Mouse (Mus musculus) kidney, embryonic 15.5 days (tissue): ENCODE measurements around the gene Rad50. TPM values are rescaled to one million over a fixed set of nuclear protein-coding genes. Genes with fewer than 3 reads are reported as not detected.

Experiments
- ATAC-seq: fragments of 200-750 bp; cut with Nextera tagmentation; replicated peaks from 2 replicates; pipeline ENCODE4 v1.8.0; 2017; ENCODE audit warnings: moderate TSS enrichment; ENCODE audit not compliant: low FRiP score
- H3K27ac ChIP-seq: fragments of 300-500 bp; sonication (generic); 2 replicates; pipeline ENCODE4 v1.5.1; 2015; ENCODE audit warnings: mild to moderate bottlenecking, inconsistent platforms
- H3K27me3 ChIP-seq: fragments of 300-500 bp; sonication (generic); 2 replicates; pipeline ENCODE4 v1.6.1; 2015; ENCODE audit warnings: inconsistent platforms
- H3K36me3 ChIP-seq: fragments of 300-500 bp; sonication (generic); 2 replicates; pipeline ENCODE4 v1.6.1; 2015; ENCODE audit warnings: inconsistent platforms
- H3K4me1 ChIP-seq: fragments of 300-500 bp; sonication (generic); 2 replicates; pipeline ENCODE4 v1.6.1; 2015; ENCODE audit warnings: inconsistent platforms
- H3K4me2 ChIP-seq: fragments of 300-500 bp; sonication (generic); 2 replicates; pipeline ENCODE4 v1.6.1; 2015; ENCODE audit warnings: moderate library complexity, mild to moderate bottlenecking, inconsistent platforms
- H3K4me3 ChIP-seq: fragments of 300-500 bp; sonication (generic); replicated peaks from 2 replicates; pipeline ENCODE4 v1.5.1; 2015; ENCODE audit warnings: mild to moderate bottlenecking, inconsistent platforms
- H3K9ac ChIP-seq: fragments of 300-500 bp; sonication (generic); 2 replicates; pipeline ENCODE4 v1.6.1; 2015; ENCODE audit warnings: mild to moderate bottlenecking, inconsistent platforms
- H3K9me3 ChIP-seq: fragments of 300-500 bp; sonication (generic); replicated peaks from 2 replicates; pipeline ENCODE4 v1.6.1; 2016; ENCODE audit warnings: inconsistent platforms
- WGBS: fragments of 180-500 bp; shearing (Covaris S2); methylation state at CpG from one replicate; pipeline ENCODE4 v1.1.7; 2015; ENCODE audit warnings: mixed read lengths; 5-methylcytosine and 5-hydroxymethylcytosine counted together
- polyA plus RNA-seq: library from polyadenylated mRNA; unstranded; fragments of >200 nt; fragmentation: Nextera tagmentation; extraction: Ambion mirVana; gene quantifications from 2 replicates; pipeline ENCODE4 v1.2.1, GENCODE M21; 2015

Gene Rad50
- polyA plus RNA-seq, 1 experiment from 2014 or later = 27.2 TPM

DNA sequence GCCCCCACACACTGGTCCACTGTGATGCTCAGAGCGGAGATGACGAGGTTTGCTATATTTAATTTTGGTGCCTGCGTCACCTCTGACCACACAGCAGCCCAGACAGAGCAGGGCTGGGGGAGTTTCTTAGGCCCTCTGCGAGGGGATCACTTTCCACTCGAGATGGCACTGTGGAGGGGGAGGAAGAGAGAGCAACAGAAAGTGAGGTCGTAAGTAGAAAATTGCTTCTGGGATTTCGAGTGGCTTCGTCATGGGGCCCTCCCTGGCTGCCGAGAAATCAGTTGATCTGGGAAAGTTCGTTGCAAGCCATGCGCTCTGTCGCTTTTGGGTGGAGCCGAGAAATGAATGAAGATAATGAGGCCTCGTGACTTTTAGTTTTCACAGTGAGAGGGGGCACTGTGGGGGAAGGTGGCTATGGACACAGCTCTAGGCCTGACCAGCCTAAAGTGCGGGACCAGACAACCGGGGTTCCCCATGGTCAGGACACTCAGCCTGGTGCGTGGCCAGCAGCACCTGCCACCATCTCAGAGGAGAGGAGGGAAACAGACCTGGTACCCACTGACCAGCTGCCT is 80.2 kb downstream of the Rad50 start:
- H3K27ac ChIP-seq = no peak overlapping the region
- no peak overlapping the region for H3K4me2 ChIP-seq
- WGBS = 53% methylated on average over 17 of the region's 17 CpGs
- no peaks in the 10 kb centered on the region for H3K9me3 ChIP-seq
- no peak overlapping the region for H3K4me3 ChIP-seq
- H3K36me3 ChIP-seq = no peaks in the 10 kb centered on the region
- H3K27me3 ChIP-seq = 0 out of 2 replicates have a peak, but pooled peaks cover 3% of the 10 kb centered on the region
- ATAC-seq = no peak
- H3K4me1 ChIP-seq = peaks cover 4% of the 10 kb centered on the region; the same call in 1 of the 2 replicates
- no peak overlapping the region for H3K9ac ChIP-seq

DNA sequence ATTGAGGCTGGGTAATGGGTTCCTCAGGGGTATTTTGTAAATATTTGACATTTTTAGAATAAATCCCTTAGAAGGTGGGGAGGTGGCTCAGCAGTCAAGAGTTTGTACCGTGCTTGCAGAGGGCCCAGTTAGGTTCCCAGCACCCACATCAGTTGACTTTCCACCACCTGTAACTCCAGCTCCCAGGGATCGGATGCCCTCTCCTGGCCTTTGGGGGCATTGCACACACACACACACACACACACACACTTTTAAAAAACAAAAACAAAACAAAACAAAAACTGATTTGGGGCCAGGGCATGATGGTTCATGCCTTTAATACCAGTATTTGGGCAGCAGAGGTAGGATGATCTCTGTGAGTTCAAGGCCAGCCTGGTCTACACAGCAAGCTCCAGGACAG is 83.0 kb downstream of the Rad50 start:
- WGBS = 94% methylated on average over 2 of the region's 2 CpGs
- no peak for ATAC-seq
- Histone ChIP-seq H3K27ac (no peak overlapping the region), H3K4me2 (no peak overlapping the region), H3K9me3 (no peaks in the 10 kb centered on the region), H3K36me3 (no peaks in the 10 kb centered on the region), H3K9ac (no peak overlapping the region), H3K4me3 (no peak overlapping the region), H3K4me1 (peaks cover 4% of the 10 kb centered on the region; the same call in 1 of the 2 replicates), H3K27me3 (0 out of 2 replicates have a peak, but pooled peaks cover 3% of the 10 kb centered on the region)

DNA sequence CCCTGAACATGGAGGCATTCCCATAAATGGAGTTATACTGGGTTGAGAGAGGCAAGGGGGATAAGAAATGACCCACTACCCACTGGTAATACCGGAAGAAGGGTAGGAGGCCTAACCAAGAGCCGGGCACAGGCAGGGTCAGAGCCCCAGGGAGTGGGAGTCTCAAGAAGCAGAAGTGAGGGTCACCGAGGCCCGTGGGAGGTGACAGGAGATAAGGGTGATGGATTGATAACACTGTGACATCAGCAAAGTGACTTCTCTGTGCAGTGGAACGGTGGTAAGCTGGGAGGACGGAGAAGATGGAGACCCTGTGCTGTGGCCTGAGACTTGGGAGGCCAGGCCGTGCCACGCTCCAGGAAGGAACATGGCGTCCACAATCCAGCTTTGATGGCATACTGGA is 83.5 kb downstream of the Rad50 start:
- 74% methylated on average over 9 of the region's 9 CpGs for WGBS
- H3K27me3 ChIP-seq = 0 out of 2 replicates have a peak, but pooled peaks cover 3% of the 10 kb centered on the region

DNA sequence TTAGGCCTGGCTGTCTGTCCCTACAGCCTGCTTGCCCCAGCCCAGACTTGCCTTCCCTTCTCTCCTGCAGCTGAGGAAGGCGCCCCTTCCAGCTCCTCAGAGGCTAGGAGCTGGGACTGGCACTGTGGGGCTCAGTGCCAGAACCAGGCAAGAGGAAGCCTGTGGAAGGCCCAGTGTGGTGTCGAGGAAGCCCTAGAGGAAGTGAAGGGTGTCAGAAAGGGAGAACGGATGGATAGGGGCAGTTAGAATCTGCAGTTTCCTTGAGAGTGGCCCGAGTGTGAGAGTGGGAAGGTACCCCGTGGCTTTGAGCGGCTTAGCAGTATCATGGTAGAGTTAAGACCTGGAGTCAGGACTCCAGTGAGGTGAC is 84.7 kb downstream of the Rad50 start:
- Histone ChIP-seq H3K27me3 (0 out of 2 replicates have a peak, but pooled peaks cover 3% of the 10 kb centered on the region), H3K4me2 (no peak overlapping the region), H3K9ac (no peak overlapping the region), H3K27ac (no peak overlapping the region), H3K4me1 (peaks cover 4% of the 10 kb centered on the region; the same call in 1 of the 2 replicates), H3K4me3 (no peak overlapping the region), H3K9me3 (no peaks in the 10 kb centered on the region), H3K36me3 (no peaks in the 10 kb centered on the region)
- no peak for ATAC-seq
- WGBS = 73% methylated on average over 6 of the region's 6 CpGs

More for the DNA sequence above, 83.5 kb downstream of the Rad50 start:
- Histone ChIP-seq H3K9me3 (no peaks in the 10 kb centered on the region), H3K4me1 (peaks cover 4% of the 10 kb centered on the region; the same call in 1 of the 2 replicates), H3K4me3 (no peak overlapping the region), H3K9ac (no peak overlapping the region), H3K27ac (no peak overlapping the region), H3K36me3 (no peaks in the 10 kb centered on the region), H3K4me2 (no peak overlapping the region)
- ATAC-seq = no peak

DNA sequence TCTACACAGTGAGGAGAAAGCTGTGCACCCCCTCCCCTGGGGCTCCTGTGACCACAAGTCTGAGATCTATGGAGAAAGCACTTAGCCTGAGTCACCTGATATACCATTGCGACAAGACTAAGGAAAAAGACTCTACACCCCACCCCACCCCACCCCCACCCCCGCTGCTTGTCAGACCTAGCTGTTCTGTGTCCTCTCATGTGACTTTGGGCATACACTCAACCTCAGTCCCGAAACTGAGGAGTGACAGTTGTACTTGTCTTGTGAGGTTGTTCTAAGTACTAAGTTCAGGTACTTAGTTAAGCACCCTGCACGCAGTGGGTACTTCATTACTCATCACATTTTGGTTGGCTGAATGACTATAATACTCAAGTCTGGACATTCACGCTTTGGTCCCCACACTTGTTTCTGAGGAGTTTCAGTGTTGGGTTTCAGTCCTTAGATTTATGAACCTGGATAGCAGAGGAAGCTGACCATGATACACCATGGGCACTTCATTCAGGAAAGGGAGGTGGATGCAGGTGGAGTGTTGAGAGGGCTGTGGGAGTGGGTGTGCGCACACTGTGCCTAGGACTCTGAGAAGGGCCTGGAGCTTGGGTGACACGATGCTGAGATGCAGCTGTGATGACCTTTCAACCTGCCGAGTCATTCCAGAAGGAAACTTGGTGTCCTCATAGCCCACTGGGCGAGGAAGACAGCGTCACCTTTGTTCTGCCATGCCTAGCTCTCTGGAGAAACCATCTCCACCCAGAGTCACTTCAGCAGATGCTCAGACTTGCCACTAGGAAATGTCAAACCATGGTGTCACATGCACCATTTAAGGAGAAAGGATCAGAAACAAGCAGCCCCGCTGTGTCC is 85.3 kb downstream of the Rad50 start:
- Histone ChIP-seq H3K4me1 (no peaks in the 10 kb centered on the region), H3K4me2 (no peak overlapping the region), H3K36me3 (no peaks in the 10 kb centered on the region), H3K27me3 (no peaks in the 10 kb centered on the region), H3K9ac (no peak overlapping the region), H3K9me3 (no peaks in the 10 kb centered on the region), H3K27ac (no peak overlapping the region), H3K4me3 (no peak overlapping the region)
- WGBS = 76% methylated on average over 11 of the region's 11 CpGs
- ATAC-seq = no peak

DNA sequence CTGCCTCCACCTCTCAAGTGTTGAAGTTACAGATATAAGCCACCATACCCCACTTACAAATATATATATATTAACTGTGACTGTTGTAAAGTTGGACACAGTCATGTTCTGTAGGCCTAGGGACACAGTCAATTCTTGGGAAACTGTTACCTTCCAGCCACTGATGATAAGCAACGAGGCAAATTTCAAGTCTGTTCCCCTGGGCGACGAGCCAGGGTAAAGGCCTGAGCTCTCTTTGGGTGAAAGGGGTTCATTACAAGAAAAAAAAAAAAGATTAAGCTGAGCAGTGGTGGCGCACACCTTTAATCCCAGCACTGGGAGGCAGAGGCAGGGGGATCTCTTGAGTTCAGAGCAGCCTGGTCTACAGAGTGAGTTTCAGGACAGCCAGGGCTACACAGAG is 87.0 kb downstream of the Rad50 start:
- H3K9ac ChIP-seq = no peak overlapping the region
- H3K9me3 ChIP-seq = no peaks in the 10 kb centered on the region
- ATAC-seq = no peak
- no peaks in the 10 kb centered on the region for H3K36me3 ChIP-seq
- no peaks in the 10 kb centered on the region for H3K4me1 ChIP-seq
- H3K4me2 ChIP-seq = no peak overlapping the region
- 93% methylated on average over 4 of the region's 4 CpGs for WGBS
- H3K27ac ChIP-seq = no peak overlapping the region
- H3K27me3 ChIP-seq = no peaks in the 10 kb centered on the region
- no peak overlapping the region for H3K4me3 ChIP-seq

DNA sequence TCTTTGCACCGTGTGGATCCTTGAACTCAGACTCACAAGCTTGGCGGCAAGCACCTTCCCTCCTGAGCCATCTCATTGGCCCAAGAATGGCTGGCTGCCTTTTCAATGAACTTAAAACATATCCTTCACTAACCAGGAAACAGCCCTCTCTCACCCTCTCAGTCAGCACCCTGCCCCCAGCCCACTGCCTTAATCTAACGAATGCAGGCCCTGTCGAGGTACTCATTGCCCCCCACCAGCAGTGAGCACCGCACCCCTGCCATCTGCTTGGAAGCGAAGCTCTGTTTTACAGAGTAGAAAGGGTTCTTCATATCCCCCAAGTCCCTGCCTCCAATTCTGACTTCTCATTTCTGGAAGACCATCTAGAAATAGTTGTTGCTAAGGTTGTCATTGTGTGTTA is 87.7 kb downstream of the Rad50 start:
- ATAC-seq = no peak
- 69% methylated on average over 6 of the region's 6 CpGs for WGBS
- Histone ChIP-seq H3K27ac (no peak overlapping the region), H3K4me2 (no peak overlapping the region), H3K4me1 (no peaks in the 10 kb centered on the region), H3K27me3 (no peaks in the 10 kb centered on the region), H3K9me3 (no peaks in the 10 kb centered on the region), H3K4me3 (no peak overlapping the region), H3K36me3 (no peaks in the 10 kb centered on the region), H3K9ac (no peak overlapping the region)

DNA sequence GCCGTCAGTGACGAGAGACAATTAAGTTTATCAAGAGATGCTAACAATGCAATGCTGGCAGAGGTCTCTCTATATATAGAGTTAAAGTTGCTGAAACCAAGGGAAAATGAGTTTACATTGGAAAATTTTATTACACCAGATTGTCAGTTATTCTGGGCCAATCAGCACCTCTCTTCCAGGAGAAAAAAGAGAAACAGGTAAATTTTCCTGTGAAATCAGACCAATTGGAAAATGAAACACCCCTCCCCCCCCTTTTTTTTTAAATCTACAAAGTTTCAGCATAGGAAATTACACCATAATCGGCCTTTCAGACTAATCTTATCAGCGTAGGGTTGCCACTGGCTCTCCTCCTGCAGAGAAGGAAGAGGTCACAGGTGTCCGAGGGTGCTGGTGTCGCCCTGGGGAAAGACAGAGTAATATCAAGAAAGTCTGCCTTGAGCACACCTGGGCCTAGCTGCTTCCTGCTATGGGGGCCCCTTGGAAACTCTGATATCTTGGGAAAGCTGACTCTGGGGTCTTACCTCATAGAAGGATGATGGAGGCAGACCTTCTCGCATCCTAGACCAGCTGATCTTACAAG is 88.4 kb downstream of the Rad50 start, which contains the start of gene Il4:
Il4 (minus strand) TSS at position 51 of the 580 bp plus-strand sequence.
- 82% methylated on average over 7 of the region's 7 CpGs for WGBS
- no peaks in the 10 kb centered on the region for H3K4me1 ChIP-seq
- H3K9ac ChIP-seq = no peak within 1 kb of the TSS
- H3K27me3 ChIP-seq = no peaks in the 10 kb centered on the region
- no peak within 1 kb of the TSS for H3K4me2 ChIP-seq
- no peaks in the 10 kb centered on the region for H3K36me3 ChIP-seq
- H3K4me3 ChIP-seq = no peak within 1 kb of the TSS
- no peak for ATAC-seq
- H3K27ac ChIP-seq = no peak within 1 kb of the TSS
- no peaks in the 10 kb centered on the region for H3K9me3 ChIP-seq

DNA sequence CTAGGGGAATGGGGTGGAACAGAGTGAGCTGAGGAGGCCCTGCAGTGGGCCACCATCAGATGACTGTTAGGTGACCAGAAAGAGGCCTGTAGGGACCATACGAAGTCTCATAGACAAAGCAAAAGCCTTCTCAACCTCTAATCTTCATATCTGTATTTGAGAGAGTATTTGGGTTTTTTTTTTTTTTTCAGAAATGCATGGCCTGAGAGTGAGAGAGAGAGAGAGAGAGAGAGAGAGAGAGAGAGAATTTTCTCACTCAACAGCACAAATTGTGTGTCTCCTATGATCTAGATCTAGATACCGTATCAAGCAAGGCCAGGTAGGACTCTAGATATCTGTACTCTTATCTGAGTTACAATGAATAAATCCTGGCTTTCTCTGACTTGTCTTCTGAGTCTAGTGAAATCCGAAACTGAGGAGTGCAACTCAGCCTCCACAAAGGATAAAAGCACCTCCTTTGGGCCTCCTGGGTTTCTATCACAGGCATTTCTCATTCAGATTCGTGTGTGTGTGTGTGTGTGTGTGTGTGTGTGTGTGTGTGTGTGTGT is 89.5 kb downstream of the Rad50 start:
- no peak overlapping the region for H3K27ac ChIP-seq
- 50% methylated on average over 4 of the region's 4 CpGs for WGBS
- no peak overlapping the region for H3K4me3 ChIP-seq
- no peaks in the 10 kb centered on the region for H3K4me1 ChIP-seq
- H3K36me3 ChIP-seq = no peaks in the 10 kb centered on the region
- no peak overlapping the region for H3K9ac ChIP-seq
- no peak for ATAC-seq
- no peak overlapping the region for H3K4me2 ChIP-seq
- no peaks in the 10 kb centered on the region for H3K27me3 ChIP-seq
- H3K9me3 ChIP-seq = no peaks in the 10 kb centered on the region

DNA sequence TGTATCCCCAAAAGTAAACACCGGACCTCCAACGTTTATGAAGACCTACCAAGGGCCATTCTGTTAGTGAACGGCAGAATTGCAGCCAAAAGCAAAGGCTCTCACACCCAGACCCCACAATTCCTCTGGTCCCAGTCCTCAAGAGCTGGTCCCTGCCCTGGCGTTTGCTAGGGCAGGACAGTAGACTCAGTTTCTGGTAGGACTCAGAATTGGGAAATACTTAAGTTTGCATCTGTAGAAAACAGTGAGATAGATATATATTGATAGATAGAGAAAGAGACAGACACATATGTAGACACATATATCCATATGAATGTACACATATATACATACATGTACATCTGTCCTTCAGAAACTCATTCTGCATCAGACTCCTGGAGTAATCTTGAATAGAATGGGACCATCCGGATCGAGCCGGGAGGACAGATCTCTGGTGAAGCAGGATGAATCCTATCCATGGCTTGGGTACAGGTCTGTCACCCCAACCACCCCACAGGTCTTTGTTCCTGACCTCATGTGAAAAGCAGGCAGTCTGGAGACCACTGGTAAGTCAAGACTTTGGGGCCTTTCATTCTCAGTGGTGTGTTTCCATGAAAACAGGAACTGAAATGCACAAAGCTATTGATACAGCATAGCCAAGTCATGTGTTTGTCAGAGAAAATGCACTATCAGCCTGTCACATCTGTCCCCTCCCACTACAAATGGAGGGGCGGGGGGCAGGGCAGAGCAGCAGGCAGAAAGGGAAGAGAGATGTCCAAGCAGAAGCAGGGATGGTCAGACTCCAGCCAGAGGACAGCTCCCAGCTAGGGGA is 90.2 kb downstream of the Rad50 start:
- H3K4me2 ChIP-seq = no peak overlapping the region
- H3K4me3 ChIP-seq = no peak overlapping the region
- no peak overlapping the region for H3K27ac ChIP-seq
- no peaks in the 10 kb centered on the region for H3K27me3 ChIP-seq
- H3K9ac ChIP-seq = no peak overlapping the region
- H3K36me3 ChIP-seq = no peaks in the 10 kb centered on the region
- no peak for ATAC-seq
- H3K9me3 ChIP-seq = no peaks in the 10 kb centered on the region
- WGBS = 74% methylated on average over 8 of the region's 8 CpGs
- H3K4me1 ChIP-seq = no peaks in the 10 kb centered on the region

DNA sequence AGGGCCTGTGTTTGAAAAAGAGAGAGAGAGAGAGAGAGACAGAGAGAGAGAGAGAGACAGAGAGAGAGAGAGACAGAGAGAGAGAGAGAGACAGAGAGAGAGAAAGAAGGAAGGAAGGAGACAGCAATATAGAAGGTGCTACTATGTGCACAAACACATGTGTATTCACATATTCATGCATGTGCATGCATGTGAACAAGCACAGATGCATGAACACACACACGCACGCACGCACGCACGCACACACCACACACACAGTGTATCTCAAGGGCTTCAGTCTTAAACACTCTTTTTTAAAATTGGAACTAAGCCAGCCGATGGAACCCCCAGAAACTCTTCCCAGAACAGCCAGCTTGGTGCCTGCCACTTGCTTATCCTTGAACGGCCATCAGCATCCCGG is 91.5 kb downstream of the Rad50 start:
- ATAC-seq = no peak
- Histone ChIP-seq H3K9ac (no peak overlapping the region), H3K9me3 (no peaks in the 10 kb centered on the region), H3K27me3 (no peaks in the 10 kb centered on the region), H3K4me1 (no peaks in the 10 kb centered on the region), H3K27ac (no peak overlapping the region), H3K4me2 (no peak overlapping the region), H3K4me3 (no peak overlapping the region), H3K36me3 (no peaks in the 10 kb centered on the region)
- WGBS = 96% methylated on average over 8 of the region's 8 CpGs
